Mouse (Mus musculus) lung, embryonic 14.5 days (tissue): Measurements from ENCODE around the gene Gzmb. TPM values are rescaled to one million over a fixed set of nuclear protein-coding genes. Genes with fewer than 3 reads are reported as not detected.

Experiments
- ATAC-seq: fragments of 200-750 bp; cut with Nextera tagmentation; 2 replicates; pipeline ENCODE4 v1.8.0; 2017; ENCODE audit warnings: mild to moderate bottlenecking, moderate TSS enrichment, moderate library complexity; ENCODE audit not compliant: insufficient read depth
- DNase-seq: peaks from one replicate; pipeline ENCODE4 v3.0.0-alpha.2; 2015
- H3K27ac ChIP-seq: fragments of 300-500 bp; sonication (generic); 2 replicates; pipeline ENCODE4 v1.5.1; 2014; ENCODE audit warnings: low read depth, mild to moderate bottlenecking, moderate library complexity
- H3K27me3 ChIP-seq: fragments of 300-500 bp; sonication (generic); 2 replicates; pipeline ENCODE4 v1.6.1; 2014; ENCODE audit warnings: low read length, control low read depth; ENCODE audit not compliant: insufficient read depth
- H3K36me3 ChIP-seq: fragments of 300-500 bp; sonication (generic); 2 replicates; pipeline ENCODE4 v1.6.1; 2014; ENCODE audit warnings: control low read depth; ENCODE audit not compliant: insufficient read depth
- H3K4me1 ChIP-seq: fragments of 300-500 bp; sonication (generic); 2 replicates; pipeline ENCODE4 v1.6.1; 2014; ENCODE audit warnings: antibody characterized with exemption, control low read depth; ENCODE audit not compliant: insufficient read depth
- H3K4me2 ChIP-seq: fragments of 300-500 bp; sonication (generic); 2 replicates; pipeline ENCODE4 v1.6.1; 2014; ENCODE audit warnings: mild to moderate bottlenecking
- H3K4me3 ChIP-seq: fragments of 300-500 bp; sonication (generic); 2 replicates; pipeline ENCODE4 v1.5.1; 2014; ENCODE audit warnings: low read depth, low read length
- H3K9ac ChIP-seq: fragments of 300-500 bp; sonication (generic); 2 replicates; pipeline ENCODE4 v1.6.1; 2014
- H3K9me3 ChIP-seq: fragments of 300-500 bp; sonication (generic); 2 replicates; pipeline ENCODE4 v1.6.1; 2016; ENCODE audit warnings: low read depth, low read length, control low read depth
- CTCF ChIP-seq: IDR thresholded peaks from 2 replicates; pipeline ENCODE4 v1.5.1; 2016; ENCODE audit warnings: antibody characterized with exemption, low read depth
- WGBS: fragments of 180-500 bp; shearing (Covaris S2); extraction: QIAGEN DNeasy Blood & Tissue Kit; methylation state at CpG from one replicate; pipeline ENCODE4 v1.1.7; 2014; 5-methylcytosine and 5-hydroxymethylcytosine counted together
- polyA plus RNA-seq: library from polyadenylated mRNA; unstranded; fragments of >200 nt; fragmentation: Nextera tagmentation; extraction: Ambion mirVana; gene quantifications from 2 replicates; pipeline ENCODE4 v1.2.1, GENCODE M21; 2014

Gzmb gene
- polyA plus RNA-seq, 1 experiment from 2014 or later = 0.25 TPM

DNA sequence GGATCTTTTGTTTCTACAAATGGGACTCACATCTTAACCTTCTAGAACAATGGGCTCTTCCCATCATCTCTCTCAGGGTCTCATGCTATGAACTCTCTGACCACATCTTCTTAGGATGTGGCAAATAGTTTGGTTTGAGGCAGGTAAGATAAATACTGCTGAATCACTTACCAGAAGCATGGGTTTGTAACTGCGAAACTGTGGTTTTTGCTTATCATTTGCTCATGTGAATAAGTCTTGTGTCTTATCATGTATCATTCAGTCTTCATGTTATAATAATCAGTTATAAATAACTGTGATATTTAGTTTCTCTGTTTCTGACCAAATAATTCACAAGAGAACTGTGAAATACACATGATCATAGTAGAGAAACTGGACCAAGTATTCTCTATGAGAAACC lies 4.0 kb upstream of the Gzmb start:
- Histone ChIP-seq H3K9me3 (no peaks in the 10 kb centered on the region), H3K4me3 (no peak overlapping the region), H3K36me3 (no peaks in the 10 kb centered on the region), H3K27ac (no peak overlapping the region), H3K27me3 (no peaks in the 10 kb centered on the region), H3K4me2 (no peak overlapping the region), H3K9ac (no peak overlapping the region), H3K4me1 (no peaks in the 10 kb centered on the region)
- DNase-seq (no peak), ATAC-seq (no peak)
- 79% methylated on average over 1 of the region's 1 CpGs for WGBS
- no peak for TF ChIP-seq CTCF

DNA sequence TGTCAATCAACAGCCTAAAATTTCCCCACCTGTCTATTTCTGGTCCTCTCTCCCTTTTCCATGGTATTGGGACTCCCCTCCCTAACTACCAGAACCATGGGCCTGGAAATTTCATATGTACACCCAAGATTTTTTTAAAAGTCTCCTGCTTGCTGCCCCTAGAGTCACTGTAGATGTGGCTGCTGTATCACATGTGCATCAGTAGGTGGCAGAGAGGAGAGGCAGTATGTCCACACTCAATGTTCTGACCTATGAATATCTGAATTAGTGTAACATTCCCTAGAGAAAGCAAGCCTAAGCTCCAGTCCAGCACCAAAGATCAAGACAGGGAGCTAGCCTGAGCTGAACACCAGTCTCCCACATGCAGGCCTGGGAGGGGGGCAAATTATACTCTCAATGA lies 21.7 kb downstream of the Gzmb start:
- Histone ChIP-seq H3K27me3 (no peaks in the 10 kb centered on the region), H3K4me1 (no peaks in the 10 kb centered on the region), H3K27ac (no peak overlapping the region), H3K9ac (no peak overlapping the region), H3K9me3 (no peaks in the 10 kb centered on the region), H3K36me3 (no peaks in the 10 kb centered on the region), H3K4me3 (no peak overlapping the region), H3K4me2 (no peak overlapping the region)
- DNase-seq (no peak), ATAC-seq (no peak)
- TF ChIP-seq CTCF = peak; percentile 31; the same call in 1 of the 2 replicates

- Histone ChIP-seq H3K4me2 (no peak within 1 kb of the TSS), H3K27ac (no peak within 1 kb of the TSS), H3K4me3 (no peak within 1 kb of the TSS), H3K36me3 (no peaks in the 10 kb centered on the region), H3K4me1 (no peaks in the 10 kb centered on the region), H3K27me3 (no peaks in the 10 kb centered on the region), H3K9ac (no peak within 1 kb of the TSS), H3K9me3 (no peaks in the 10 kb centered on the region)
- TF ChIP-seq CTCF = no peak
- 80% methylated on average over 2 of the region's 2 CpGs for WGBS
- DNase-seq (no peak), ATAC-seq (no peak)
Measured at GRCm38 (mm10) chr14:56234556-56234955, 27.5 kb downstream of the Gzmb start, which contains the start of gene Gzmc. Gene Gzmc, minus strand, starts transcription at chr14:56234656.

DNA sequence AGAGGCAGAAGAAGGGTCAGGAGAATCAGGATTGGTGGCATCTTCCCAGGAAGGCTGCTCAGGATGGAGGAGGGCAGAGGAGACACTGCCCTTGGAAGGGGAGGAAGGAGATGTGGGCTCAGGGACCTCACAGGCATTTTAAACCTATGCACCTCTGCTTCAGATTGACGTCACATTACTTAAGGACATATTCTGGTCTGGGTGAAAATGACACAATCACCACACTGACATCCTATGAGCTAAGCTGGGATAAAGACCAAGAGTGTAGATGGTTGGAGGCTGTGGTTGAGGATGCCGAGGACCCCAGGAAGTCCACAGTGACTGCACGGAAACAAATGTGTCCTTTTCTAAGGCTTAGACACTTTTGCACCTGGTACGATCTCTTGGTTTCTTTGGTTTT lies 50.7 kb downstream of the Gzmb start, which contains the start of gene Gzmf:
Gene Gzmf (minus strand): TSS at position 101 of the 400 bp plus-strand sequence.
- no peak for TF ChIP-seq CTCF
- H3K4me2 ChIP-seq = no peak within 1 kb of the TSS
- WGBS = 83% methylated on average over 4 of the region's 4 CpGs
- ATAC-seq (no peak), DNase-seq (no peak)
- H3K9me3 ChIP-seq = no peaks in the 10 kb centered on the region
- H3K4me3 ChIP-seq = no peak within 1 kb of the TSS
- no peak within 1 kb of the TSS for H3K27ac ChIP-seq
- no peaks in the 10 kb centered on the region for H3K27me3 ChIP-seq
- H3K9ac ChIP-seq = no peak within 1 kb of the TSS
- H3K4me1 ChIP-seq = no peaks in the 10 kb centered on the region
- H3K36me3 ChIP-seq = no peaks in the 10 kb centered on the region

Other genes starting within 250 kb of the Gzmb start
- not detected in 2 replicates for gene Mcpt1, start 244.3 kb downstream of the Gzmb start, polyA plus RNA-seq
- gene Mcpt9, start 231.8 kb downstream of the Gzmb start, polyA plus RNA-seq = not detected in 2 replicates
- not detected in 2 replicates for gene Mcpt2, start 220.2 kb downstream of the Gzmb start, polyA plus RNA-seq
- gene Mcpt4, start 199.9 kb downstream of the Gzmb start, polyA plus RNA-seq = 0.28 TPM in 1 of 2 replicates, not detected in the other
- 0.54 and 2.8 TPM in 2 replicates for gene Mcpt8, start 177.0 kb downstream of the Gzmb start, polyA plus RNA-seq
- not detected in 2 replicates for gene Ctsg, start 159.7 kb downstream of the Gzmb start, polyA plus RNA-seq
- not detected in 2 replicates for gene Gzme, start 141.6 kb downstream of the Gzmb start, polyA plus RNA-seq
- gene Gzmd, start 129.7 kb downstream of the Gzmb start, polyA plus RNA-seq = not detected in 2 replicates
- gene Gzmg, start 102.7 kb downstream of the Gzmb start, polyA plus RNA-seq = not detected in 2 replicates
- gene Gzmn, start 87.7 kb downstream of the Gzmb start, polyA plus RNA-seq = not detected in 2 replicates
- not detected in 2 replicates for gene Gzmf, start 50.8 kb downstream of the Gzmb start, polyA plus RNA-seq
- gene Gzmc, start 27.6 kb downstream of the Gzmb start, polyA plus RNA-seq = not detected in 2 replicates
- gene Atp12a, start 102.8 kb upstream of the Gzmb start, polyA plus RNA-seq = 1.4 and 1.6 TPM in 2 replicates
- gene Rnf17, start 140.3 kb upstream of the Gzmb start, polyA plus RNA-seq = 0.84 and 2.5 TPM in 2 replicates